Mouse (Mus musculus) urinary bladder, postnatal 25 days (tissue): ENCODE measurements around the gene Med18.
A peak's percentile ranks its signal among the peaks of the same experiment; 100 is the strongest.

Experiments
- DNase-seq: peaks from one replicate; pipeline ENCODE4 v3.0.0; 2022; ENCODE audit warnings: low spot score

Med18 gene

DNA sequence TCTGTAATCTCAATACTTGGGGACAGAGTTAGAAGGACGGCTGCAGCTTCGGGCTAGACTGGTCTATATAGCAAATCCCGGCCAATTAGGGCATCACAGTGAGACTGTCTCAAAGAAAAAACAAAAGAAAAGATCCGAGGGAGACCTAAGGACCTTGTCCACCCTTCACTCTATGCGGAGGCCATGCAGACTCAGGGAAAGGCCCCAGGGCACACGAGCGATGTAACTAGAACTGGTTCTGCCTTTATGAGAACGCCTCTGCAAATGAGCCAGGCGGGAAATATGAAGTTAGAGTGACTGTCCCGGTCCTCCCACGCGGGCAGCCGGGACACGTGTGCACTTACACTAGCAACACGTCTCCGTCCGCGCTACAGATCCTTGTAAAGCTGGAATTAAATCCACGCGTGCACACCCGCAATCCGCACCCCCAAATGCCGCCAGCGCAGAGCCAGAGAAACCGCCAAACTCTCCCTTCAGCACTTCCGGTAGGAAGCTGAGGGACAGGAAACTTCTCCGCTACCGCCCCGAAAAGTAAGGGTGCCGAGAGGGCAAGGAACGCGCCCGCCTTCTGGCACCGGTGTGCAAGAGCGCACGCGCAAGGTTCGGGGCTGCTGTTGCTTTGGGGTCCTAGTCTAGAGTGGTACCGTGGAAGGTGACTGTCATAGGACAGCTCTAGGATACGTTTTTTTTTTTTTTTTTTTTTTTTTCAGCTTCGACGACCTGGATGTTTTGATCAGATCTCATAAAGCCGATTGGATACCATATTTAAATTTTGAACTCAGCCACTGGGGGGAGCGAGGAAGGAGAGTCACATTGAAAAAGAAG is at the start of gene Med18:
Med18 (minus strand) TSS at position 492 of the 825 bp plus-strand sequence.
- DNase-seq = peak; percentile 85

DNA sequence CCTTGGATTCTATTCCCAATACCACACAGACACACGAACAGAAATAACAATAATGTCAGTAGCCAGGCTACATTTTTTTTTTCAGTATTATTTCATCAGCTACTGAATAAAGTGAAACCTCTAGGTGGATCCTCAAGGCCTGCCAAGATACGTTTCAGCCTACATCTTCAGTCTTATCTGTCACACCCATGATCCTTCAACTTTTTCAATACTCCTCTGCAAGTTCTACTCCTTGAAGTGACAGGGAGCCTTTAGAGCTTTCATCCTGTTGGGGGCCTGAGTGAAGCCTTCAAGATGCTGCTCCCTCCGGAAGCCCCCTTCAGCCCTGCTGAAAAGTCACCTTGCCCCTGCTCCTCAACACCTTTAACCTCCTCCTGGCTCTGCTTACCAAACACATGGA is 48.4 kb upstream of the Med18 start:
- no peak for DNase-seq

DNA sequence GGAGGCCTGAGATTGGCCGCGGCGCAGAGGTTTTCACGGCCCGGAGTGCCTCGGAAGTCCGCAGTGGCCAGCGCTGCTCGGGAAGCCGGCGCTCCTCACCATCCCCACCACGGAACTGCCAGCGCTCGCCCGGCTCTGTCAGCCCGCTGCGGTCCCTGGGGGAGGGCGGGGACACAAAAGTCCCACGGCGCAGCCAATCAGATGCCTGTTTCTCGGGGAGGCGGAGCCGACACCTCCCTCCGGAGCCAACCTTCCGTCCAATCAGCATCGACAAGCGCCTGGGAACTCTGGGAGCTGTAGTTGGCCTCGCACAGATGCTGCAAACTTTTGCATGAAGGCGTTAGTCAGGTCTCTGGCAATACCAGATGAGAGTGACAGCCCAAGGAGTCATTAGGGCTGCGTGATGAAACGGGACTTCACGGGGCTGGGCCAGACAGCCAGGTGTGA is 46.7 kb upstream of the Med18 start, which contains the start of gene Sesn2:
Sesn2 (minus strand) TSS at position 150 of the 447 bp plus-strand sequence.
- peak; percentile 92 for DNase-seq

GRCm38 (mm10) chr4:132509621-132510296 is 46.0 kb upstream of the Med18 start:
- peak; percentile 68 for DNase-seq

- DNase-seq = no peak
Observed at GRCm38 (mm10) chr4:132507210-132507609, 43.5 kb upstream of the Med18 start.

- no peak for DNase-seq
Observed at GRCm38 (mm10) chr4:132506250-132506649, 42.5 kb upstream of the Med18 start.

DNA sequence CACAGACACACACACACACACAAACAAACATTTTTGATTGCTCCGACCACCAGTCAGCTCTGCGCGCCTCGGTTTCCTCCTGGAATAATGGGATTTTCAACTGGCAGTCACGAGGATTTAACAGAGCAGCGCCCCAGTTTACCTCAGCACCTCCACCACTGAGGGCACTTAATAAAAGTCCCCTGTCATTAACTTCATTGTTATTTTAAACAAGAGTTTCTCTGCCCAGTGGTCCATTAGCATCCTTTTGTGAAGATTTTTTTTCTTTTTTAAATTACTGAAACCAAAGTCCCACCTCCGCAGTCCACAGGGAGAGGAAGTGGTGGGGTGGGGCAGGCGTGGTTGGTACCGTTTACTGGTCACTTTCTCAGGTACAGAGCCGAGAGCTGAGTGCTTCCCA is 42.1 kb upstream of the Med18 start:
- no peak for DNase-seq

DNA sequence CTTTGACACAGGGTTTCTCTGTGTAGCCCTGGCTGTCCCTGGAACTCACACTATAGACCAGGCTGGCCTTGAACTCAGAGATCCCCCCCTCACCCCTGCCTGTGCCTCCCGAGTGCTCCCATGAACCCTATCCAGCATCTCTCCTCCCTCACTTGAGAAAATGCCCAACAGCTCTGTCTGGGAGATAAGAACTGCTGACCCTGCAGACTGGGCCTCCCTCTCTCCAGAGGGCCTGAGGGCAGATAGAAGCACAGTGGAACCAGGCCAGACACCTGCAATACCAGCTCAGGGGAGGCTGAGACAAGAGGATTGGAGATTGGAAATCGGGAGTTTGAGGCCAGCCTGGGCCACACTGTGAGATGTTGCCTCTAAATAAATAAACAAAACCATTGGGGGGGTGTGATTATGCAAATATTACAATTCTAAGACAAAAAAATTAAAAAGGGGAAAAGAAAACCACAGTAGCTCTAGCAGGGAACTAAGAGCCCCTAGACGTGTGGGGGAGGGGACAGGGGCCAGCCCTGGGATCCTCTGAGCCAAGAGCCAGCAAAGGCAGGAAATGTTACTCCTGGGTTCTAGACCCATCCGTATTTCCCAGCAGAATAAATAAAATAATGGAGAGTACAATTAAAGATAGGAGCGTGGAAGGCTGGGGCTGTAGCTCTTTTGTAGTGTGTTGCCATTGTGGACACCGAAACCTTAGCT is 41.5 kb upstream of the Med18 start:
- no peak for DNase-seq

- no peak for DNase-seq
Observed at GRCm38 (mm10) chr4:132503344-132503743, 39.6 kb upstream of the Med18 start.

DNA sequence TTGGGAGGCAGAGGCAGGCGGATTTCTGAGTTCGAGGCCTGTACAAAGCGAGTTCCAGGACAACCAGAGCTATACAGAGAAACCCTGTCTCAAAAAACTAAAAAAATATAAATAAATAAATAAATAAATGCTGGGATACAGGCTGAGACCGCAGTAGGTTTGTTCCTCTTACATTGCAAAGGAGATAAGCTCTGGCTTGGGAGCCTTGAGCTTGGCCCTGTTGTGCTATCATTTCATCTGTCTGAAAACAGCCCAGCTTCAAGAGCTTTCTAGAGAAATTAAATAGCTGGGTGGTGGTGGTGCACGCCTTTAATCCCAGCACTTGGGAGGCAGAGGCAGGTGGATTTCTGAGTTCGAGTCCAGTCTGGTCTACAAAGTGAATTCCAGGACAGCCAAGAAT is 37.9 kb upstream of the Med18 start:
- DNase-seq = no peak

- DNase-seq = no peak
Observed at GRCm38 (mm10) chr4:132494271-132494918, 30.7 kb upstream of the Med18 start.

GRCm38 (mm10) chr4:132492178-132493060 is 28.7 kb upstream of the Med18 start:
- no peak for DNase-seq

GRCm38 (mm10) chr4:132491748-132492147 is 28.0 kb upstream of the Med18 start:
- no peak for DNase-seq

GRCm38 (mm10) chr4:132491057-132491456 is 27.3 kb upstream of the Med18 start:
- DNase-seq = no peak

- no peak for DNase-seq
Observed at GRCm38 (mm10) chr4:132490273-132491010, 26.7 kb upstream of the Med18 start.

GRCm38 (mm10) chr4:132488976-132489375 is 25.3 kb upstream of the Med18 start:
- no peak for DNase-seq

- DNase-seq = no peak
Observed at GRCm38 (mm10) chr4:132488521-132488920, 24.8 kb upstream of the Med18 start.

DNA sequence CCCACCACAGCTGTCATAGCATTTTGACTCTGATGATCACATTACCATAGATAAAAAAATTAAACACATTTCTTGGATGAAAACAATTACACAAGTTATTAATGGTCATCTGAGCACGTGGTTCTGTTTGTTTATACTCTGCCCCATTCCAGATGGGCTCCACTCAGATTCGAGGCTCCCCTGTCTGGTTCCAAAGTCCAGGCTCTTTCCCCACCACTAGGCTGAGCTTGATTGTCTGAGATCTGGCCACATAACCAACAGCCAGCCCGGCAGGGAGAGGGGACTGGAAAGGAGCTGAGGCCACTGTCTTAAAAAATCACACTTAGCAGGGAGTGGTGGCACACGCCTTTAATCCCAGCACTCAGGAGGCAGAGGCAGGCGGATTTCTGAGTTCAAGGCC is 21.1 kb upstream of the Med18 start:
- no peak for DNase-seq

GRCm38 (mm10) chr4:132484231-132484630 is 20.5 kb upstream of the Med18 start:
- DNase-seq = no peak

- DNase-seq = no peak
Observed at GRCm38 (mm10) chr4:132482956-132483608, 19.4 kb upstream of the Med18 start.
